Mouse (Mus musculus): ENCODE data around the gene Rab37. TPM values are rescaled to one million over a fixed set of nuclear protein-coding genes. Genes with fewer than 3 reads are reported as not detected.

Gene Rab37
- polyA plus RNA-seq, 1 experiment from 2014 or later: 0.89 TPM

GRCm38 (mm10) chr11:115138597-115139262 is 47.5 kb downstream of the Rab37 start:
- no peaks in the 10 kb centered on the region for H3K36me3 ChIP-seq (ENCODE audit: control insufficient read depth, insufficient read depth, low read length)
- no peaks in the 10 kb centered on the region for H3K4me1 ChIP-seq (ENCODE audit: control insufficient read depth, insufficient read depth, low read depth, low read length)
- 85% methylated on average over 5 of the region's 5 CpGs for WGBS
- no peak overlapping the region for H3K27ac ChIP-seq (ENCODE audit: low read depth, low read length)
- H3K9me3 ChIP-seq (ENCODE audit: control insufficient read depth, low read length): no peaks in the 10 kb centered on the region
- no peak overlapping the region for H3K4me3 ChIP-seq (ENCODE audit: low read length)
- H3K27me3 ChIP-seq (replicated peaks; ENCODE audit: control insufficient read depth, insufficient read depth, low read length): no peaks in the 10 kb centered on the region
- H3K9ac ChIP-seq (ENCODE audit: low read depth, low read length): no peak overlapping the region
- no peak overlapping the region for H3K4me2 ChIP-seq (ENCODE audit: low read length)
- no peak for ATAC-seq

- no peak overlapping the region for H3K9ac ChIP-seq (ENCODE audit: low read depth, low read length)
- no peaks in the 10 kb centered on the region for H3K36me3 ChIP-seq (ENCODE audit: control insufficient read depth, insufficient read depth, low read length)
- H3K27ac ChIP-seq (ENCODE audit: low read depth, low read length): no peak overlapping the region
- no peak overlapping the region for H3K4me2 ChIP-seq (ENCODE audit: low read length)
- ATAC-seq: no peak
- H3K4me1 ChIP-seq (ENCODE audit: control insufficient read depth, insufficient read depth, low read depth, low read length): no peaks in the 10 kb centered on the region
- 88% methylated on average over 2 of the region's 2 CpGs for WGBS
- no peak overlapping the region for H3K4me3 ChIP-seq (ENCODE audit: low read length)
- no peaks in the 10 kb centered on the region for H3K9me3 ChIP-seq (ENCODE audit: control insufficient read depth, low read length)
- H3K27me3 ChIP-seq (replicated peaks; ENCODE audit: control insufficient read depth, insufficient read depth, low read length): no peaks in the 10 kb centered on the region
Measured at GRCm38 (mm10) chr11:115141970-115142369, 50.7 kb downstream of the Rab37 start.

GRCm38 (mm10) chr11:115147813-115148212 is 56.6 kb downstream of the Rab37 start:
- H3K9me3 ChIP-seq (ENCODE audit: control insufficient read depth, low read length): peaks cover 6% of the 10 kb centered on the region; the same call in 1 of the 2 replicates
- no peaks in the 10 kb centered on the region; the same call in 1 of the 2 replicates for H3K4me1 ChIP-seq (ENCODE audit: control insufficient read depth, insufficient read depth, low read depth, low read length)
- WGBS: 91% methylated on average over 4 of the region's 4 CpGs
- no peak overlapping the region for H3K4me3 ChIP-seq (ENCODE audit: low read length)
- no peak overlapping the region for H3K27ac ChIP-seq (ENCODE audit: low read depth, low read length)
- H3K4me2 ChIP-seq (ENCODE audit: low read length): no peak overlapping the region
- no peak for ATAC-seq
- no peaks in the 10 kb centered on the region; the same call in 1 of the 2 replicates for H3K27me3 ChIP-seq (replicated peaks; ENCODE audit: control insufficient read depth, insufficient read depth, low read length)
- H3K36me3 ChIP-seq (ENCODE audit: control insufficient read depth, insufficient read depth, low read length): no peaks in the 10 kb centered on the region
- no peak overlapping the region for H3K9ac ChIP-seq (ENCODE audit: low read depth, low read length)

- no peak overlapping the region for H3K27ac ChIP-seq (ENCODE audit: low read depth, low read length)
- H3K9ac ChIP-seq (ENCODE audit: low read depth, low read length): no peak overlapping the region
- peaks cover 6% of the 10 kb centered on the region; the same call in 1 of the 2 replicates for H3K9me3 ChIP-seq (ENCODE audit: control insufficient read depth, low read length)
- WGBS: 69% methylated on average over 6 of the region's 6 CpGs
- no peak overlapping the region for H3K4me3 ChIP-seq (ENCODE audit: low read length)
- peaks cover 17% of the 10 kb centered on the region for H3K27me3 ChIP-seq (replicated peaks; ENCODE audit: control insufficient read depth, insufficient read depth, low read length)
- no peaks in the 10 kb centered on the region for H3K36me3 ChIP-seq (ENCODE audit: control insufficient read depth, insufficient read depth, low read length)
- no peak overlapping the region for H3K4me2 ChIP-seq (ENCODE audit: low read length)
- ATAC-seq: no peak
- H3K4me1 ChIP-seq (ENCODE audit: control insufficient read depth, insufficient read depth, low read depth, low read length): peaks cover 7% of the 10 kb centered on the region
Measured at GRCm38 (mm10) chr11:115150741-115151254, 59.6 kb downstream of the Rab37 start.

GRCm38 (mm10) chr11:115151755-115152429 is 60.7 kb downstream of the Rab37 start:
- peak overlapping the region; percentile 50 for H3K9ac ChIP-seq (ENCODE audit: low read depth, low read length)
- H3K27me3 ChIP-seq (replicated peaks; ENCODE audit: control insufficient read depth, insufficient read depth, low read length): peaks cover 21% of the 10 kb centered on the region
- H3K4me1 ChIP-seq (ENCODE audit: control insufficient read depth, insufficient read depth, low read depth, low read length): peaks cover 7% of the 10 kb centered on the region
- H3K4me3 ChIP-seq (ENCODE audit: low read length): peak overlapping the region; percentile 40
- H3K4me2 ChIP-seq (ENCODE audit: low read length): peak overlapping the region; percentile 66
- H3K9me3 ChIP-seq (ENCODE audit: control insufficient read depth, low read length): peaks cover 6% of the 10 kb centered on the region; the same call in 1 of the 2 replicates
- 5% methylated on average over 15 of the region's 15 CpGs for WGBS
- peak; percentile 84 for ATAC-seq
- H3K27ac ChIP-seq (ENCODE audit: low read depth, low read length): no peak overlapping the region
- no peaks in the 10 kb centered on the region for H3K36me3 ChIP-seq (ENCODE audit: control insufficient read depth, insufficient read depth, low read length)

GRCm38 (mm10) chr11:115153088-115153487 is 61.9 kb downstream of the Rab37 start:
- peaks cover 7% of the 10 kb centered on the region for H3K4me1 ChIP-seq (ENCODE audit: control insufficient read depth, insufficient read depth, low read depth, low read length)
- peaks cover 6% of the 10 kb centered on the region; the same call in 1 of the 2 replicates for H3K9me3 ChIP-seq (ENCODE audit: control insufficient read depth, low read length)
- no peak for ATAC-seq
- H3K27me3 ChIP-seq (replicated peaks; ENCODE audit: control insufficient read depth, insufficient read depth, low read length): peaks cover 21% of the 10 kb centered on the region
- 81% methylated on average over 9 of the region's 9 CpGs for WGBS
- no peak overlapping the region for H3K9ac ChIP-seq (ENCODE audit: low read depth, low read length)
- H3K4me2 ChIP-seq (ENCODE audit: low read length): no peak overlapping the region
- H3K27ac ChIP-seq (ENCODE audit: low read depth, low read length): no peak overlapping the region
- no peak overlapping the region for H3K4me3 ChIP-seq (ENCODE audit: low read length)
- H3K36me3 ChIP-seq (ENCODE audit: control insufficient read depth, insufficient read depth, low read length): no peaks in the 10 kb centered on the region

- WGBS: under 1% methylated on average over 35 of the region's 35 CpGs
- Histone ChIP-seq H3K4me2 (ENCODE audit: low read length) (peak overlapping the region; percentile 48), H3K27me3 (replicated peaks; ENCODE audit: control insufficient read depth, insufficient read depth, low read length) (peaks cover 21% of the 10 kb centered on the region), H3K27ac (ENCODE audit: low read depth, low read length) (no peak overlapping the region), H3K9me3 (ENCODE audit: control insufficient read depth, low read length) (peaks cover 6% of the 10 kb centered on the region; the same call in 1 of the 2 replicates), H3K4me1 (ENCODE audit: control insufficient read depth, insufficient read depth, low read depth, low read length) (peaks cover 7% of the 10 kb centered on the region), H3K4me3 (ENCODE audit: low read length) (peak overlapping the region; percentile 31), H3K36me3 (ENCODE audit: control insufficient read depth, insufficient read depth, low read length) (no peaks in the 10 kb centered on the region), H3K9ac (ENCODE audit: low read depth, low read length) (peak overlapping the region; percentile 7)
- peak; percentile 40 for ATAC-seq
Measured at GRCm38 (mm10) chr11:115153699-115154292, 62.6 kb downstream of the Rab37 start.

- no peaks in the 10 kb centered on the region for H3K9me3 ChIP-seq (ENCODE audit: control insufficient read depth, low read length)
- ATAC-seq: no peak
- no peaks in the 10 kb centered on the region for H3K36me3 ChIP-seq (ENCODE audit: control insufficient read depth, insufficient read depth, low read length)
- H3K4me3 ChIP-seq (ENCODE audit: low read length): no peak overlapping the region
- H3K4me2 ChIP-seq (ENCODE audit: low read length): no peak overlapping the region
- peaks cover 7% of the 10 kb centered on the region for H3K4me1 ChIP-seq (ENCODE audit: control insufficient read depth, insufficient read depth, low read depth, low read length)
- no peak overlapping the region for H3K9ac ChIP-seq (ENCODE audit: low read depth, low read length)
- 15% methylated on average over 5 of the region's 5 CpGs for WGBS
- no peak overlapping the region for H3K27ac ChIP-seq (ENCODE audit: low read depth, low read length)
- H3K27me3 ChIP-seq (replicated peaks; ENCODE audit: control insufficient read depth, insufficient read depth, low read length): peaks cover 21% of the 10 kb centered on the region
Measured at GRCm38 (mm10) chr11:115155053-115155634, 63.9 kb downstream of the Rab37 start.
